In genomic region chr9:72968349-72969061, GRCm38 (mm10) we compare ENCODE assay signal across 8 mouse cellular contexts. TPM values are rescaled to one million over a fixed set of nuclear protein-coding genes. Genes with fewer than 3 reads are reported as not detected.
DNase-seq lines count a peak whose midpoint lies in the region; ATAC-seq and TF ChIP-seq lines count a peak whose summit lies in the region.

No protein-coding gene starts in this region.

- H3K4me2 ChIP-seq in forebrain, postnatal 0 days (ENCODE audit: low read depth) = no peak overlapping the region
- no peak overlapping the region for H3K4me2 ChIP-seq in hindbrain, postnatal 0 days (ENCODE audit: low read depth, low read length)
- no peak overlapping the region for H3K4me2 ChIP-seq in stomach, embryonic 15.5 days

- ATAC-seq in forebrain, postnatal 0 days = peak; percentile 96
- ATAC-seq in hindbrain, postnatal 0 days = peak; percentile 88
- peak; percentile 53; the same call in 1 of the 2 replicates for ATAC-seq in stomach, embryonic 15.5 days (ENCODE audit: insufficient read depth, low FRiP score, low read depth)

- H3K4me1 ChIP-seq in forebrain, postnatal 0 days (ENCODE audit: insufficient read depth) = no peaks in the 10 kb centered on the region
- no peaks in the 10 kb centered on the region for H3K4me1 ChIP-seq in hindbrain, postnatal 0 days (ENCODE audit: insufficient read depth, low read length)
- H3K4me1 ChIP-seq in stomach, embryonic 15.5 days = no peaks in the 10 kb centered on the region

- DNase-seq in gastrocnemius, adult 2 months = peak; percentile 30
- no peak for DNase-seq in gastrocnemius, adult 8-10 months (ENCODE audit: low spot score in 2 of 2)
- peak; percentile 94 for DNase-seq in brain, adult 2 months (ENCODE audit: low read depth, low spot score)
- DNase-seq in forebrain, postnatal 0 days = peak; percentile 91
- DNase-seq in hindbrain, postnatal 0 days (ENCODE audit: low spot score) = peak; percentile 86
- peak; percentile 65 to 81 for DNase-seq in left cerebral cortex, adult 9 months (ENCODE audit: low spot score in 2 of 2)
- peak; percentile 60 for DNase-seq in mesoderm, embryonic 11.5 days (ENCODE audit: low read depth, low spot score)

- no peak overlapping the region; the same call in 1 of the 2 replicates for H3K9ac ChIP-seq in forebrain, postnatal 0 days
- H3K9ac ChIP-seq in hindbrain, postnatal 0 days (replicated peaks; ENCODE audit: low read length) = no peak overlapping the region
- no peak overlapping the region for H3K9ac ChIP-seq in stomach, embryonic 15.5 days

- intact Hi-C loops in gastrocnemius, adult 2 months (cut with DNase I) = loop anchor here (2.0 kb wide), 1 partner anchor 122 kb away; no protein-coding TSS in a partner anchor

- no peaks in the 10 kb centered on the region for H3K27me3 ChIP-seq in forebrain, postnatal 0 days (ENCODE audit: insufficient read depth, low read length)
- no peaks in the 10 kb centered on the region for H3K27me3 ChIP-seq in hindbrain, postnatal 0 days (ENCODE audit: insufficient read depth, low read length)
- no peaks in the 10 kb centered on the region for H3K27me3 ChIP-seq in stomach, embryonic 15.5 days (replicated peaks)

- H3K9me3 ChIP-seq in forebrain, postnatal 0 days (ENCODE audit: low read length) = no peaks in the 10 kb centered on the region
- no peaks in the 10 kb centered on the region for H3K9me3 ChIP-seq in hindbrain, postnatal 0 days (ENCODE audit: low read length)
- no peaks in the 10 kb centered on the region for H3K9me3 ChIP-seq in stomach, embryonic 15.5 days

- H3K36me3 ChIP-seq in forebrain, postnatal 0 days (ENCODE audit: insufficient read depth) = no peaks in the 10 kb centered on the region
- H3K36me3 ChIP-seq in hindbrain, postnatal 0 days (ENCODE audit: insufficient read depth, low read length) = no peaks in the 10 kb centered on the region
- no peaks in the 10 kb centered on the region for H3K36me3 ChIP-seq in stomach, embryonic 15.5 days

- H3K27ac ChIP-seq in gastrocnemius, adult 2 months = peak overlapping the region; percentile 35; the same call in 1 of the 2 replicates
- peak overlapping the region; percentile 80 for H3K27ac ChIP-seq in forebrain, postnatal 0 days (ENCODE audit: low read depth, low read length)
- H3K27ac ChIP-seq in hindbrain, postnatal 0 days = 0 out of 2 replicates have a peak overlapping the region, but pooled peaks have one; percentile 29
- H3K27ac ChIP-seq in stomach, embryonic 15.5 days = no peak overlapping the region

- peak overlapping the region; percentile 33; the same call in 1 of the 2 replicates for H3K4me3 ChIP-seq in gastrocnemius, adult 2 months
- H3K4me3 ChIP-seq in forebrain, postnatal 0 days (ENCODE audit: low read depth, low read length) = no peak overlapping the region
- no peak overlapping the region for H3K4me3 ChIP-seq in hindbrain, postnatal 0 days (ENCODE audit: low read length)
- no peak overlapping the region for H3K4me3 ChIP-seq in stomach, embryonic 15.5 days (replicated peaks)

- TF ChIP-seq CTCF in gastrocnemius, adult 2 months (IDR thresholded peaks at IDR 0.05) = peak; percentile 70
- peak; percentile 85 for TF ChIP-seq CTCF in forebrain, postnatal 0 days (IDR thresholded peaks at IDR 0.05; ENCODE audit: low read depth)
- peak; percentile 86 for TF ChIP-seq CTCF in hindbrain, postnatal 0 days (IDR thresholded peaks at IDR 0.05; ENCODE audit: low read depth)

- 22% methylated on average over 11 of the region's 11 CpGs for WGBS in forebrain, postnatal 0 days
- WGBS in hindbrain, postnatal 0 days = 26% methylated on average over 11 of the region's 11 CpGs
- WGBS in stomach, embryonic 15.5 days = 28% methylated on average over 11 of the region's 11 CpGs

RNA-seq across cellular contexts. Expression of gene Gm44503, which starts 9.9 kb away (rescaled TPM):
- not detected for total RNA-seq in gastrocnemius, adult 2 months (2021)
- not detected for total RNA-seq in gastrocnemius, adult 8-10 months (2022)
- total RNA-seq in forebrain, postnatal 0 days (2014; rRNA removed) = 0.10 TPM in 1 of 2 replicates, not detected in the other
- polyA plus RNA-seq in forebrain, postnatal 0 days (2015; fragmentation: Nextera tagmentation; extraction: Ambion mirVana) = not detected in 2 replicates
- total RNA-seq in hindbrain, postnatal 0 days (2014; rRNA removed) = not detected in 2 replicates
- polyA plus RNA-seq in hindbrain, postnatal 0 days (2015; fragmentation: Nextera tagmentation; extraction: Ambion mirVana) = not detected in 2 replicates
- polyA plus RNA-seq in stomach, embryonic 15.5 days (2015; fragmentation: Nextera tagmentation; extraction: Ambion mirVana) = not detected in 2 replicates

RNA-seq across cellular contexts. Expression of gene Dyx1c1, which starts 9.9 kb away (rescaled TPM):
- total RNA-seq in gastrocnemius, adult 2 months (2021) = 1 to 10 TPM in 1 of 2 experiments, under 1 TPM in 1; 0.94 to 1.4 TPM
- total RNA-seq in gastrocnemius, adult 8-10 months (2022) = 1 to 10 TPM in 2 of 4 experiments, under 1 TPM in 2; 0.75 to 1.4 (median 1.1) TPM
- total RNA-seq in forebrain, postnatal 0 days (2014; rRNA removed) = 1.0 and 2.9 TPM in 2 replicates
- 2.6 and 3.2 TPM in 2 replicates for polyA plus RNA-seq in forebrain, postnatal 0 days (2015; fragmentation: Nextera tagmentation; extraction: Ambion mirVana)
- 0.99 and 2.4 TPM in 2 replicates for total RNA-seq in hindbrain, postnatal 0 days (2014; rRNA removed)
- 2.5 and 3.0 TPM in 2 replicates for polyA plus RNA-seq in hindbrain, postnatal 0 days (2015; fragmentation: Nextera tagmentation; extraction: Ambion mirVana)
- 0.98 and 0.99 TPM in 2 replicates for polyA plus RNA-seq in stomach, embryonic 15.5 days (2015; fragmentation: Nextera tagmentation; extraction: Ambion mirVana)

RNA-seq across cellular contexts. Expression of gene Ccpg1os, which starts 16.7 kb away (rescaled TPM):
- total RNA-seq in gastrocnemius, adult 2 months (2021) = 10 to 100 TPM in 1 of 2 experiments, 1 to 10 TPM in 1; 8.8 to 11.8 TPM
- 10 to 100 TPM; 11.2 to 15.6 (median 11.9) TPM for total RNA-seq in gastrocnemius, adult 8-10 months (2022)
- 24.7 and 26.8 TPM in 2 replicates for total RNA-seq in forebrain, postnatal 0 days (2014; rRNA removed)
- 18.8 and 22.7 TPM in 2 replicates for polyA plus RNA-seq in forebrain, postnatal 0 days (2015; fragmentation: Nextera tagmentation; extraction: Ambion mirVana)
- 10.7 and 14.1 TPM in 2 replicates for total RNA-seq in hindbrain, postnatal 0 days (2014; rRNA removed)
- polyA plus RNA-seq in hindbrain, postnatal 0 days (2015; fragmentation: Nextera tagmentation; extraction: Ambion mirVana) = 21.2 and 21.3 TPM in 2 replicates
- polyA plus RNA-seq in stomach, embryonic 15.5 days (2015; fragmentation: Nextera tagmentation; extraction: Ambion mirVana) = 13.5 and 14.1 TPM in 2 replicates

RNA-seq across cellular contexts. Expression of gene Ccpg1, which starts 16.7 kb away (rescaled TPM):
- 10 to 100 TPM; 76.1 to 95.7 TPM for total RNA-seq in gastrocnemius, adult 2 months (2021)
- total RNA-seq in gastrocnemius, adult 8-10 months (2022) = 100 to 1,000 TPM in 1 of 4 experiments, 10 to 100 TPM in 3; 78.5 to 101 (median 82.0) TPM
- 31.0 and 31.9 TPM in 2 replicates for total RNA-seq in forebrain, postnatal 0 days (2014; rRNA removed)
- polyA plus RNA-seq in forebrain, postnatal 0 days (2015; fragmentation: Nextera tagmentation; extraction: Ambion mirVana) = 29.8 and 42.5 TPM in 2 replicates
- total RNA-seq in hindbrain, postnatal 0 days (2014; rRNA removed) = 15.0 and 23.4 TPM in 2 replicates
- polyA plus RNA-seq in hindbrain, postnatal 0 days (2015; fragmentation: Nextera tagmentation; extraction: Ambion mirVana) = 42.7 and 45.3 TPM in 2 replicates
- polyA plus RNA-seq in stomach, embryonic 15.5 days (2015; fragmentation: Nextera tagmentation; extraction: Ambion mirVana) = 34.5 and 37.8 TPM in 2 replicates

RNA-seq across cellular contexts. Expression of gene Pygo1, which starts 43.1 kb away (rescaled TPM):
- total RNA-seq in gastrocnemius, adult 2 months (2021) = 10 to 100 TPM; 11.6 to 15.4 TPM
- total RNA-seq in gastrocnemius, adult 8-10 months (2022) = 10 to 100 TPM; 11.8 to 15.5 (median 14.5) TPM
- 34.6 and 41.7 TPM in 2 replicates for total RNA-seq in forebrain, postnatal 0 days (2014; rRNA removed)
- polyA plus RNA-seq in forebrain, postnatal 0 days (2015; fragmentation: Nextera tagmentation; extraction: Ambion mirVana) = 5.7 and 9.6 TPM in 2 replicates
- total RNA-seq in hindbrain, postnatal 0 days (2014; rRNA removed) = 30.4 and 32.0 TPM in 2 replicates
- polyA plus RNA-seq in hindbrain, postnatal 0 days (2015; fragmentation: Nextera tagmentation; extraction: Ambion mirVana) = 8.5 and 9.2 TPM in 2 replicates
- 3.4 and 3.5 TPM in 2 replicates for polyA plus RNA-seq in stomach, embryonic 15.5 days (2015; fragmentation: Nextera tagmentation; extraction: Ambion mirVana)

Comparison
In these comparisons a context has a peak if more than half of its experiments do, and no peak if none do; other contexts are left out.
1. DNase-seq: peak in gastrocnemius, adult 2 months (single experiment), brain, adult 2 months (single experiment), forebrain, postnatal 0 days (single experiment), hindbrain, postnatal 0 days (single experiment), left cerebral cortex, adult 9 months (2 of 2) and mesoderm, embryonic 11.5 days (single experiment); none in gastrocnemius, adult 8-10 months (0 of 2).
2. Peak in every context shown above with its lines, with median percentiles within 50 percentile points of each other: CTCF ChIP-seq and ATAC-seq.